Mouse (Mus musculus): ENCODE measurements around the gene Nav2. TPM values are rescaled to one million over a fixed set of nuclear protein-coding genes. Genes with fewer than 3 reads are reported as not detected.

Gene Nav2
- total RNA-seq, 2 experiments from 2014 or later, result 60.0 to 64.1 TPM

GRCm38 (mm10) chr7:49597776-49598175 is 689.3 kb downstream of the Nav2 start:
- no peak for DNase-seq
- intact Hi-C loops (cut with DNase I), result no loop called here

- no peak for DNase-seq
- intact Hi-C loops (cut with DNase I), result no loop called here
Observed at GRCm38 (mm10) chr7:49598225-49598624, 689.7 kb downstream of the Nav2 start.

- no peak for DNase-seq
- intact Hi-C loops (cut with DNase I), result loop anchor here (2.0 to 10.0 kb wide), 3 partner anchors 108 to 465 kb away; no protein-coding TSS in a partner anchor
Observed at GRCm38 (mm10) chr7:49599950-49600349, 691.4 kb downstream of the Nav2 start.

GRCm38 (mm10) chr7:49601191-49601975 is 692.9 kb downstream of the Nav2 start:
- intact Hi-C loops (cut with DNase I), result loop anchor here (2.0 to 10.0 kb wide), 3 partner anchors 109 to 467 kb away; no protein-coding TSS in a partner anchor
- peak; percentile 64 to 78 for DNase-seq

GRCm38 (mm10) chr7:49604244-49604643 is 695.7 kb downstream of the Nav2 start:
- intact Hi-C loops (cut with DNase I), result loop anchor here (5.0 to 10.0 kb wide), 2 partner anchors 112 to 469 kb away; no protein-coding TSS in a partner anchor
- no peak for DNase-seq

- intact Hi-C loops (cut with DNase I), result loop anchor here (5.0 to 10.0 kb wide), 2 partner anchors 113 to 470 kb away; no protein-coding TSS in a partner anchor
- peak; percentile 25 to 27 for DNase-seq
Observed at GRCm38 (mm10) chr7:49604965-49605795, 696.7 kb downstream of the Nav2 start.

GRCm38 (mm10) chr7:49616258-49616735 is 707.8 kb downstream of the Nav2 start:
- intact Hi-C loops (cut with DNase I), result loop anchor here (1.0 to 5.0 kb wide), 2 partner anchors 138 to 306 kb away; no protein-coding TSS in a partner anchor
- peak; percentile 71 to 79 for DNase-seq

- no peak for DNase-seq
- intact Hi-C loops (cut with DNase I), result loop anchor here (5.0 kb wide), 1 partner anchor 305 kb away; no protein-coding TSS in a partner anchor
Observed at GRCm38 (mm10) chr7:49617087-49617486, 708.6 kb downstream of the Nav2 start.

GRCm38 (mm10) chr7:49620160-49620559 is 711.6 kb downstream of the Nav2 start:
- intact Hi-C loops (cut with DNase I), result no loop called here
- no peak for DNase-seq

- intact Hi-C loops (cut with DNase I), result no loop called here
- no peak for DNase-seq
Observed at GRCm38 (mm10) chr7:49631885-49632284, 723.4 kb downstream of the Nav2 start.

- intact Hi-C loops (cut with DNase I), result no loop called here
- DNase-seq, result no peak
Observed at GRCm38 (mm10) chr7:49632391-49632790, 723.9 kb downstream of the Nav2 start.

- DNase-seq, result peak; percentile 9 to 16
Observed at GRCm38 (mm10) chr7:49633375-49633956, 725.0 kb downstream of the Nav2 start.

GRCm38 (mm10) chr7:49634291-49635073 is 726.0 kb downstream of the Nav2 start:
- no peak for DNase-seq
- intact Hi-C loops (cut with DNase I), result no loop called here

More at GRCm38 (mm10) chr7:49633375-49633956, 725.0 kb downstream of the Nav2 start:
- intact Hi-C loops (cut with DNase I), result no loop called here

GRCm38 (mm10) chr7:49635074-49635621 is 726.6 kb downstream of the Nav2 start:
- no peak for DNase-seq
- intact Hi-C loops (cut with DNase I), result no loop called here

GRCm38 (mm10) chr7:49635971-49636370 is 727.5 kb downstream of the Nav2 start:
- DNase-seq, result no peak
- intact Hi-C loops (cut with DNase I), result no loop called here

- DNase-seq, result no peak
- intact Hi-C loops (cut with DNase I), result no loop called here
Observed at GRCm38 (mm10) chr7:49636491-49637115, 728.1 kb downstream of the Nav2 start, which contains the start of gene Dbx1. Gene Dbx1 (minus strand): TSS chr7:49636849.

GRCm38 (mm10) chr7:49637281-49637680 is 728.8 kb downstream of the Nav2 start:
- no peak for DNase-seq
- intact Hi-C loops (cut with DNase I), result no loop called here

GRCm38 (mm10) chr7:49637851-49638663 is 729.5 kb downstream of the Nav2 start:
- intact Hi-C loops (cut with DNase I), result no loop called here
- no peak for DNase-seq
